Mouse (Mus musculus): ENCODE data around the gene Plekhg4.

DNA sequence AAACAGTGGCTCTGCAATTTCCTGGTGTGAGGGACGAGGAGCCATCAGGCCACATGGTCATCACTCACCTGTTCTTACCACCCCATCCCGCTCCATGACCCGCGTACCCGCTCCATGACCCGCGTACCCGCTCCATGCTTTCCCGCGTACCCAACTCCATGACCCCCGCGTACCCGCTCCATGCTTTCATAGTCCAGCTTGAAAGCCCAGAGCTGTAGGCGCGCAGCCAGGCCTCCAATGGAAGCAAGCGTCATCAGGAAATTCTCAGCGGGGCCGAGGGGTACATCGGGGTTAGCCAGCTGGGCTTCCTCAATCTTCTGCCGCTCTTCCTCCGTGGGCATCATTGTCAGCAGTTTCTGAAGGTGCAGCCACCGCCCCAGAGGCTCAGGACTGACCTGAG, 41.6 kb upstream of the Plekhg4 start:
- TF ChIP-seq CTCF (IDR thresholded peaks at IDR 0.05; ENCODE audit: control insufficient read depth, insufficient read depth, insufficient read length) (no peak), MAX (IDR thresholded peaks at IDR 0.05) (no peak), MYOD1 (IDR thresholded peaks at IDR 0.05; ENCODE audit: control insufficient read depth, insufficient read length, low read depth) (no peak), CEBPB (IDR thresholded peaks at IDR 0.05; ENCODE audit: low read depth) (no peak)
